Mouse (Mus musculus) liver, embryonic 11.5 days (tissue): ENCODE measurements around the gene Tbc1d1. TPM values are rescaled to one million over a fixed set of nuclear protein-coding genes. Genes with fewer than 3 reads are reported as not detected.

Source experiments
- ATAC-seq: fragments of 200-750 bp; cut with Nextera tagmentation; replicated peaks from 2 replicates; pipeline ENCODE4 v1.8.0; 2017; ENCODE audit warnings: moderate number of reproducible peaks, mild to moderate bottlenecking, moderate TSS enrichment, moderate library complexity; ENCODE audit not compliant: low FRiP score
- DNase-seq: peaks from one replicate; pipeline ENCODE4 v3.0.0-alpha.2; 2017; ENCODE audit warnings: low spot score
- H3K27ac ChIP-seq: fragments of 300-500 bp; sonication (generic); 2 replicates; pipeline ENCODE4 v1.5.1; 2014; ENCODE audit warnings: mild to moderate bottlenecking, low read depth, low read length, control low read depth
- H3K27me3 ChIP-seq: fragments of 300-500 bp; sonication (generic); replicated peaks from 2 replicates; pipeline ENCODE4 v1.6.1; 2014; ENCODE audit warnings: low read length, mixed read lengths; ENCODE audit not compliant: control insufficient read depth, insufficient read depth
- H3K36me3 ChIP-seq: fragments of 300-500 bp; sonication (generic); 2 replicates; pipeline ENCODE4 v1.6.1; 2014; ENCODE audit warnings: mild to moderate bottlenecking, low read length, moderate library complexity, mixed read lengths; ENCODE audit not compliant: control insufficient read depth, insufficient read depth
- H3K4me1 ChIP-seq: fragments of 300-500 bp; sonication (generic); replicated peaks from 2 replicates; pipeline ENCODE4 v1.6.1; 2014; ENCODE audit warnings: low read length, mixed read lengths; ENCODE audit not compliant: control insufficient read depth, insufficient read depth
- H3K4me2 ChIP-seq: fragments of 300-500 bp; sonication (generic); 2 replicates; pipeline ENCODE4 v1.6.1; 2014; ENCODE audit warnings: mild to moderate bottlenecking, control low read depth, moderate library complexity
- H3K4me3 ChIP-seq: fragments of 300-500 bp; sonication (generic); 2 replicates; pipeline ENCODE4 v1.5.1; 2014; ENCODE audit warnings: low read depth, low read length, control low read depth
- H3K9ac ChIP-seq: fragments of 300-500 bp; sonication (generic); 2 replicates; pipeline ENCODE4 v1.6.1; 2014; ENCODE audit warnings: low read depth, low read length, control low read depth
- H3K9me3 ChIP-seq: fragments of 300-500 bp; sonication (generic); 2 replicates; pipeline ENCODE4 v1.6.1; 2016; ENCODE audit warnings: low read length, inconsistent platforms, mixed read lengths; ENCODE audit not compliant: control insufficient read depth
- WGBS: fragments of 180-500 bp; shearing (Covaris S2); extraction: QIAGEN DNeasy Blood & Tissue Kit; methylation state at CpG from one replicate; pipeline ENCODE4 v1.1.7; 2014; 5-methylcytosine and 5-hydroxymethylcytosine counted together
- polyA plus RNA-seq: library from polyadenylated mRNA; unstranded; fragments of >200 nt; fragmentation: Nextera tagmentation; extraction: Ambion mirVana; gene quantifications from 2 replicates; pipeline ENCODE4 v1.2.1, GENCODE M21; 2014

The Tbc1d1 gene
- polyA plus RNA-seq, 1 experiment from 2014 or later: 25.6 TPM

- Histone ChIP-seq H3K4me3 (no peak overlapping the region), H3K27ac (peak overlapping the region; percentile 28; the same call in 1 of the 2 replicates), H3K36me3 (no peaks in the 10 kb centered on the region), H3K4me1 (peaks cover 38% of the 10 kb centered on the region), H3K9ac (no peak overlapping the region), H3K9me3 (no peaks in the 10 kb centered on the region), H3K4me2 (no peak overlapping the region), H3K27me3 (no peaks in the 10 kb centered on the region)
- ATAC-seq: no peak
- 81% methylated on average over 5 of the region's 5 CpGs for WGBS
- no peak for DNase-seq
Observed at GRCm38 (mm10) chr5:64379829-64380228, 223.7 kb downstream of the Tbc1d1 start.

GRCm38 (mm10) chr5:64380698-64381375, 224.7 kb downstream of the Tbc1d1 start:
- Histone ChIP-seq H3K4me2 (peak overlapping the region; percentile 26), H3K4me3 (no peak overlapping the region), H3K36me3 (no peaks in the 10 kb centered on the region), H3K27ac (peak overlapping the region; percentile 20; the same call in 1 of the 2 replicates), H3K4me1 (peaks cover 38% of the 10 kb centered on the region), H3K9me3 (no peaks in the 10 kb centered on the region), H3K9ac (no peak overlapping the region), H3K27me3 (no peaks in the 10 kb centered on the region)
- WGBS: 43% methylated on average over 11 of the region's 11 CpGs
- DNase-seq (no peak), ATAC-seq (0 out of 2 replicates have a peak, but pooled peaks have one; percentile 43)

- Histone ChIP-seq H3K9ac (no peak overlapping the region), H3K27ac (peak overlapping the region; percentile 54; the same call in 1 of the 2 replicates), H3K4me1 (peaks cover 38% of the 10 kb centered on the region), H3K27me3 (no peaks in the 10 kb centered on the region), H3K4me3 (no peak overlapping the region), H3K36me3 (no peaks in the 10 kb centered on the region), H3K9me3 (no peaks in the 10 kb centered on the region), H3K4me2 (peak overlapping the region; percentile 10; the same call in 1 of the 2 replicates)
- DNase-seq (no peak), ATAC-seq (no peak)
- 20% methylated on average over 8 of the region's 8 CpGs for WGBS
Observed at GRCm38 (mm10) chr5:64381538-64381937, 225.4 kb downstream of the Tbc1d1 start.

- peaks cover 33% of the 10 kb centered on the region for H3K4me1 ChIP-seq
- 17% methylated on average over 8 of the region's 8 CpGs for WGBS
- peak; percentile 45 for ATAC-seq
Observed at GRCm38 (mm10) chr5:64382451-64383057, 226.4 kb downstream of the Tbc1d1 start.

GRCm38 (mm10) chr5:64383215-64383614, 227.1 kb downstream of the Tbc1d1 start:
- ATAC-seq (no peak), DNase-seq (no peak)
- H3K4me1 ChIP-seq: peaks cover 30% of the 10 kb centered on the region
- H3K4me3 ChIP-seq: no peak overlapping the region
- H3K4me2 ChIP-seq: no peak overlapping the region
- H3K27ac ChIP-seq: no peak overlapping the region
- no peaks in the 10 kb centered on the region for H3K27me3 ChIP-seq
- no peaks in the 10 kb centered on the region for H3K9me3 ChIP-seq
- no peaks in the 10 kb centered on the region for H3K36me3 ChIP-seq
- no peak overlapping the region for H3K9ac ChIP-seq
- WGBS: 77% methylated on average over 4 of the region's 4 CpGs

More at GRCm38 (mm10) chr5:64382451-64383057, 226.4 kb downstream of the Tbc1d1 start:
- Histone ChIP-seq H3K9ac (no peak overlapping the region), H3K27me3 (no peaks in the 10 kb centered on the region), H3K9me3 (no peaks in the 10 kb centered on the region), H3K4me2 (no peak overlapping the region), H3K4me3 (no peak overlapping the region), H3K27ac (no peak overlapping the region), H3K36me3 (no peaks in the 10 kb centered on the region)
- DNase-seq: peak; percentile 71

- 78% methylated on average over 6 of the region's 6 CpGs for WGBS
- Histone ChIP-seq H3K9me3 (no peaks in the 10 kb centered on the region), H3K4me3 (no peak overlapping the region), H3K4me2 (no peak overlapping the region), H3K36me3 (no peaks in the 10 kb centered on the region), H3K4me1 (peaks cover 28% of the 10 kb centered on the region), H3K27ac (no peak overlapping the region), H3K27me3 (no peaks in the 10 kb centered on the region), H3K9ac (no peak overlapping the region)
- no peak for ATAC-seq
- no peak for DNase-seq
Observed at GRCm38 (mm10) chr5:64384546-64384945, 228.4 kb downstream of the Tbc1d1 start.

- no peak for ATAC-seq
- H3K27ac ChIP-seq: no peak overlapping the region
- no peaks in the 10 kb centered on the region for H3K9me3 ChIP-seq
- DNase-seq: no peak
- no peaks in the 10 kb centered on the region for H3K36me3 ChIP-seq
- no peaks in the 10 kb centered on the region for H3K27me3 ChIP-seq
- H3K9ac ChIP-seq: no peak overlapping the region
- 71% methylated on average over 3 of the region's 3 CpGs for WGBS
- H3K4me3 ChIP-seq: no peak overlapping the region
- no peak overlapping the region for H3K4me2 ChIP-seq
- peaks cover 9% of the 10 kb centered on the region; the same call in 1 of the 2 replicates for H3K4me1 ChIP-seq
Observed at GRCm38 (mm10) chr5:64386996-64387395, 230.9 kb downstream of the Tbc1d1 start.

GRCm38 (mm10) chr5:64389202-64389929, 233.3 kb downstream of the Tbc1d1 start:
- H3K4me1 ChIP-seq: 0 out of 2 replicates have a peak, but pooled peaks cover 6% of the 10 kb centered on the region
- H3K4me2 ChIP-seq: no peak overlapping the region
- WGBS: 52% methylated on average over 6 of the region's 6 CpGs
- H3K9ac ChIP-seq: no peak overlapping the region
- peak; percentile 39; the same call in 1 of the 2 replicates for ATAC-seq
- no peak overlapping the region for H3K27ac ChIP-seq
- no peak overlapping the region for H3K4me3 ChIP-seq
- no peaks in the 10 kb centered on the region for H3K36me3 ChIP-seq
- no peak for DNase-seq
- no peaks in the 10 kb centered on the region for H3K27me3 ChIP-seq
- H3K9me3 ChIP-seq: no peaks in the 10 kb centered on the region
